Mouse (Mus musculus) testis, adult 2 months (tissue): Measurements from ENCODE around the gene Gcc2.

Experiments
- CTCF ChIP-seq: fragments of 200-500 bp; IDR thresholded peaks from 2 replicates; pipeline ENCODE4 v1.5.1; 2012; ENCODE audit warnings: low read depth, mild to moderate bottlenecking, inconsistent platforms, low read length, moderate library complexity; ENCODE audit not compliant: control insufficient read depth, insufficient read depth, insufficient replicate concordance
- POLR2A ChIP-seq: fragments of 200-500 bp; IDR thresholded peaks from 2 replicates; pipeline ENCODE4 v1.6.1; 2012; ENCODE audit warnings: low read depth, mild to moderate bottlenecking, inconsistent platforms, low read length, moderate library complexity; ENCODE audit not compliant: control insufficient read depth

- TF ChIP-seq CTCF (no peak), POLR2A (no peak)
These were observed 43.1 kb upstream of the Gcc2 start for GRCm38 (mm10) chr10:58212230-58212629.
